Mouse (Mus musculus): Measurements from ENCODE around the gene Slc9a5. TPM values are rescaled to one million over a fixed set of nuclear protein-coding genes. Genes with fewer than 3 reads are reported as not detected.
A peak's percentile ranks its signal among the peaks of the same experiment; 100 is the strongest.

The Slc9a5 gene
- polyA plus RNA-seq, 1 experiment from 2014 or later = 1.1 TPM

DNA sequence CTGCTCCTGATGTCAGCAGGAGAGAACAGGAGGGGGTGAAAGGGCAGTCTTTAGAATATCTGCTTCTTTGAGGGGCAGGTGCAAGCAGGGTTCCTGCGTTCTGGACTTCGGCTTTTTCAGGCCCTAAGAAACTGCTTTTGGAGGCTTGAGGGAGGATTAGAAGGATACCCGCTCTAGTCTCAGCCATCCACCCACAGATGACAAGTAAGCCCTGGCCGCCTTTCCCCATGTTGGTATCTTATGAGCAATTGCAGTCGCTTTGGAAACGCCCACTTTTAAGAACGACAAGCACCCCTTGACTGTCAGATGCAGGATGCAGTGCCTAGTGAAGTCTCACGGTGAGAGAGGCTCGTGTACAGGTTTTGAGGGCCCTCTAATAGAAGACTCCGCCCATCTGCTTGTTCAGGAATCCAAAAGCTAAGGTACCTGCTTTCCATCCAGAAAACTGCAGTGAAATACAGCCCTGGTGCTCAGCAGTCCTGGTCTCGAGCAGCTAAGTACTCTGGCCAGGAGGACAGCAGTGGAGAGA, 29.9 kb upstream of the Slc9a5 start:
- Histone ChIP-seq H3K27me3 (ENCODE audit: control insufficient read depth, insufficient read depth, low read length) (no peaks in the 10 kb centered on the region), H3K4me3 (ENCODE audit: low read length) (no peak overlapping the region), H3K4me1 (ENCODE audit: control insufficient read depth, insufficient read depth, low read length) (peaks cover 18% of the 10 kb centered on the region), H3K36me3 (ENCODE audit: control insufficient read depth, insufficient read depth) (peaks cover 10% of the 10 kb centered on the region), H3K9ac (ENCODE audit: low read length) (no peak overlapping the region), H3K4me2 (ENCODE audit: low read depth, low read length) (no peak overlapping the region), H3K9me3 (replicated peaks; ENCODE audit: control insufficient read depth, low read length) (no peaks in the 10 kb centered on the region), H3K27ac (ENCODE audit: low read length) (no peak overlapping the region)
- 81% methylated on average over 11 of the region's 11 CpGs for WGBS
- no peak for ATAC-seq (replicated peaks; ENCODE audit: extremely low read depth, insufficient read depth, low FRiP score)

DNA sequence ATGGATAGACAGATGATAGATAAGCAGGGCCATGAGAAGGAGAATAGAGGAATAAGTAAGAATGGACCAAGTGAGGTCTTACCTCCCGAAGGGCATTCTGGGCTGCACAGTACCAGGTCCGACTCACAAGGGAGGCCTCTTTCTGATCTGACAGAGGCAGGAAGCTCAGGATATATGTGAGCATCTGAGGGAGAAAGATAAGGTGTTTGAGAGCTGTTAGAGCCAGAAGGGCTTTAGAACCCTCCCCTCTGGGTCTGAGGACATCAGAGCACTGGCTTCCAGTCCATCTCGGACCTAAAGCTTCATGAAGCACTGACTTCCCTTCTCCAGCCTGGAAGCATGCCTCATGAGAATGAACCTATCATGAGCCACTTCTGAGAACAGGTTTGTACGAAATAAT, 25.5 kb upstream of the Slc9a5 start:
- no peak overlapping the region for H3K27ac ChIP-seq (ENCODE audit: low read length)
- H3K36me3 ChIP-seq (ENCODE audit: control insufficient read depth, insufficient read depth) = peaks cover 11% of the 10 kb centered on the region
- H3K4me2 ChIP-seq (ENCODE audit: low read depth, low read length) = no peak overlapping the region
- no peaks in the 10 kb centered on the region for H3K9me3 ChIP-seq (replicated peaks; ENCODE audit: control insufficient read depth, low read length)
- peaks cover 17% of the 10 kb centered on the region for H3K4me1 ChIP-seq (ENCODE audit: control insufficient read depth, insufficient read depth, low read length)
- WGBS = 80% methylated on average over 4 of the region's 4 CpGs
- H3K4me3 ChIP-seq (ENCODE audit: low read length) = no peak overlapping the region
- H3K9ac ChIP-seq (ENCODE audit: low read length) = no peak overlapping the region
- H3K27me3 ChIP-seq (ENCODE audit: control insufficient read depth, insufficient read depth, low read length) = no peaks in the 10 kb centered on the region
- no peak for ATAC-seq (replicated peaks; ENCODE audit: extremely low read depth, insufficient read depth, low FRiP score)

DNA sequence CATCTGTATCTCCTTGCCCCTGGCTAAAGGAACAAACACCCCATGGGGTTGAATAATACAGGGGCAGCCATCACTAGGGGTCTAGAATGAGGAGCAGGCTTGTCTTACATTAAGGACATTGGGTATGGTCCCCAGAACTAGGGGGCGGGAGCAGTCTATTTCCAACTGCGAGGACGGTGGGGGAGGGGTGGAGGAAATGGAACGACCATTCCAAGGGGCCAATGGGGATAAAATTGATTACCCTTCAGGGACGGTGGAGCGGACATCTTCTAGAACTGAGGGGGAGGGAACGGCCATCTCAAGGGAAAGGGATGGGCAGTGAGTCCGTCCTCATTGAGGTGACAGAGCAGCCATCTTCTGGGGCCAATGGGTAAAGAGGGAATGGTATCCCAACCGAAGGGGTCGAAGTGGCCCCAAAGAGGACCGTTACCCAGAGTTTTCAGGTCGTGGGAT, 23.0 kb upstream of the Slc9a5 start:
- peak overlapping the region; percentile 96 for H3K4me3 ChIP-seq (ENCODE audit: low read length)
- peak overlapping the region; percentile 86 for H3K27ac ChIP-seq (ENCODE audit: low read length)
- peak overlapping the region; percentile 97 for H3K9ac ChIP-seq (ENCODE audit: low read length)
- H3K4me1 ChIP-seq (ENCODE audit: control insufficient read depth, insufficient read depth, low read length) = peaks cover 17% of the 10 kb centered on the region
- peak overlapping the region; percentile 96 for H3K4me2 ChIP-seq (ENCODE audit: low read depth, low read length)
- peaks cover 32% of the 10 kb centered on the region for H3K36me3 ChIP-seq (ENCODE audit: control insufficient read depth, insufficient read depth)
- ATAC-seq (replicated peaks; ENCODE audit: extremely low read depth, insufficient read depth, low FRiP score) = no peak
- no peaks in the 10 kb centered on the region for H3K27me3 ChIP-seq (ENCODE audit: control insufficient read depth, insufficient read depth, low read length)
- WGBS = under 1% methylated on average over 12 of the region's 12 CpGs
- no peaks in the 10 kb centered on the region for H3K9me3 ChIP-seq (replicated peaks; ENCODE audit: control insufficient read depth, low read length)

DNA sequence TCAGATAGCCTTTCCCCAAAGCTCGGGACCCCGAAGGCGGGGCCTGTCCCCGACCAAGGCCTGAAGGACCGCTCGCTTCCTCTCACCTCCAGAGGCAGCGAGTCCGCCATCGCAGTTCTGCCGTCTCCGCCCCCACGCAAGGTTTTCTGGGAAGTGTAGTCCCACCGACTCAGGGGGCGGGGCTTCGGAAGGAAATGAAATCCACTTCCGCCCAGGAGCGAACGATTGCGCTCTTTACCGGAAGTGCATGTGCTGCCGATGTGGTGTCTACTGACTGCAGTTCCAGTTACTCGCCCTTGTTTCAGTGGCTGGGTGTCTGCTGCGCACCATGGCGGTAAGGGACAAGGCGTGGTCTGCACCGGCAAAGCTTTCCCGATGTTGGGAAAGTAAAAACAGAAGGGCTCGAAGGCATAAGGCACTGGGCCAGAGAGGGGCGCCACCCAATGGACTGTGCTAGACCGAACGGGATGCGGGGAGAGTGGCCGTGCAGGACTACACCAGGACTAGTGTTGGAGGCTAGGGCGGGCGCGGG, 22.4 kb upstream of the Slc9a5 start, which contains the start of the genes Lrrc29 and Tmem208:
Gene Lrrc29 (minus strand): TSS at position 138 of the 532 bp plus-strand sequence.
Gene Tmem208 (plus strand): TSS at position 214 of the 532 bp plus-strand sequence.
- Histone ChIP-seq H3K9ac (ENCODE audit: low read length) (peak within 1 kb of the TSS; percentile 97), H3K27me3 (ENCODE audit: control insufficient read depth, insufficient read depth, low read length) (no peaks in the 10 kb centered on the region), H3K9me3 (replicated peaks; ENCODE audit: control insufficient read depth, low read length) (no peaks in the 10 kb centered on the region), H3K4me2 (ENCODE audit: low read depth, low read length) (peak within 1 kb of the TSS; percentile 96), H3K4me1 (ENCODE audit: control insufficient read depth, insufficient read depth, low read length) (peaks cover 17% of the 10 kb centered on the region), H3K4me3 (ENCODE audit: low read length) (peak within 1 kb of the TSS; percentile 96), H3K36me3 (ENCODE audit: control insufficient read depth, insufficient read depth) (peaks cover 34% of the 10 kb centered on the region), H3K27ac (ENCODE audit: low read length) (peak within 1 kb of the TSS; percentile 87)
- peak; percentile 92 for ATAC-seq (replicated peaks; ENCODE audit: extremely low read depth, insufficient read depth, low FRiP score)
- WGBS = under 1% methylated on average over 36 of the region's 36 CpGs

DNA sequence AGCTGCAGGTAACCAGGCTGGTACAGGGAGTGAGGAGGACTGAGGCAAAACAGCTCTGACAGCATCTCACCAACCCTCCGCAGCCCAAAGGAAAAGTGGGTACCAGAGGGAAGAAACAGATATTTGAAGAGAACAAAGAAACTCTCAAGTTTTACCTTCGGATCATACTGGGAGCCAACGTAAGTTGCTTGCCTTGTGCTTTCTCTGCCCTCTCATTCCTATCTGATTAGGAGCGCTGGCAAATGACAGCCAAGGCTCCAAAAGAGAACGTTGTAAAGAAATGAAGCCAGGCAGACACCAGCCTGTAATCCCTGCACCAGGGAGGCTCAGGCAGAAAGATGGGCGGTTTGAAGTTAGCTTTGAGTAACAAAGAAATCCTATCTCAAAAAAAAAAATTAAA, 21.7 kb upstream of the Slc9a5 start:
- H3K27me3 ChIP-seq (ENCODE audit: control insufficient read depth, insufficient read depth, low read length) = no peaks in the 10 kb centered on the region
- ATAC-seq (replicated peaks; ENCODE audit: extremely low read depth, insufficient read depth, low FRiP score) = no peak
- H3K4me1 ChIP-seq (ENCODE audit: control insufficient read depth, insufficient read depth, low read length) = peaks cover 17% of the 10 kb centered on the region
- H3K9ac ChIP-seq (ENCODE audit: low read length) = peak overlapping the region; percentile 97
- H3K4me2 ChIP-seq (ENCODE audit: low read depth, low read length) = peak overlapping the region; percentile 81
- peak overlapping the region; percentile 96 for H3K4me3 ChIP-seq (ENCODE audit: low read length)
- peaks cover 40% of the 10 kb centered on the region for H3K36me3 ChIP-seq (ENCODE audit: control insufficient read depth, insufficient read depth)
- no peaks in the 10 kb centered on the region for H3K9me3 ChIP-seq (replicated peaks; ENCODE audit: control insufficient read depth, low read length)
- peak overlapping the region; percentile 87 for H3K27ac ChIP-seq (ENCODE audit: low read length)
- 26% methylated on average over 6 of the region's 6 CpGs for WGBS

DNA sequence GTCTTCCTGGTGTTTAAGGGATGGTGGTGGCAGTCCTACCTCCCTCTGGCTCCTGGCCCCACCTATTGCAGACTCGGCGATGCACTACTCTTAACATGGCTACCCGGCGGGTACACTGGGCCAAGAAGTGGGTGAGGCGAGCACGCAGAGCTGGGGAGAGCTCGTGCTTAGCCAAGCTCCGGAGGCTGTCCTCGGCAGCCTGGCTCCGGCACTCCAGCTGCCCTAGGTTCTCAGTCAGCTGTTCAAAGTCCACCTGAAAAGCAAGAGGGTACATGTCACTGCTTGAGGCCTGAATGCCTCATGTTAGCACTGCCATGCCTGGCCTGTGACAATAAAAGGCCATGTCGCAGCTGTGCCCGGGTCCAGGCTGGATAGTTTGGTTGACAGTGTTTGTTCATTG, 18.3 kb upstream of the Slc9a5 start:
- ATAC-seq (replicated peaks; ENCODE audit: extremely low read depth, insufficient read depth, low FRiP score) = no peak
- 94% methylated on average over 12 of the region's 12 CpGs for WGBS

DNA sequence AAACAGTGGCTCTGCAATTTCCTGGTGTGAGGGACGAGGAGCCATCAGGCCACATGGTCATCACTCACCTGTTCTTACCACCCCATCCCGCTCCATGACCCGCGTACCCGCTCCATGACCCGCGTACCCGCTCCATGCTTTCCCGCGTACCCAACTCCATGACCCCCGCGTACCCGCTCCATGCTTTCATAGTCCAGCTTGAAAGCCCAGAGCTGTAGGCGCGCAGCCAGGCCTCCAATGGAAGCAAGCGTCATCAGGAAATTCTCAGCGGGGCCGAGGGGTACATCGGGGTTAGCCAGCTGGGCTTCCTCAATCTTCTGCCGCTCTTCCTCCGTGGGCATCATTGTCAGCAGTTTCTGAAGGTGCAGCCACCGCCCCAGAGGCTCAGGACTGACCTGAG, 17.2 kb upstream of the Slc9a5 start:
- peaks cover 60% of the 10 kb centered on the region for H3K36me3 ChIP-seq (ENCODE audit: control insufficient read depth, insufficient read depth)
- no peak overlapping the region for H3K4me2 ChIP-seq (ENCODE audit: low read depth, low read length)
- no peaks in the 10 kb centered on the region for H3K27me3 ChIP-seq (ENCODE audit: control insufficient read depth, insufficient read depth, low read length)
- H3K27ac ChIP-seq (ENCODE audit: low read length) = no peak overlapping the region
- peaks cover 9% of the 10 kb centered on the region for H3K4me1 ChIP-seq (ENCODE audit: control insufficient read depth, insufficient read depth, low read length)
- H3K4me3 ChIP-seq (ENCODE audit: low read length) = no peak overlapping the region
- 92% methylated on average over 22 of the region's 22 CpGs for WGBS
- no peaks in the 10 kb centered on the region for H3K9me3 ChIP-seq (replicated peaks; ENCODE audit: control insufficient read depth, low read length)
- no peak overlapping the region for H3K9ac ChIP-seq (ENCODE audit: low read length)
- no peak for ATAC-seq (replicated peaks; ENCODE audit: extremely low read depth, insufficient read depth, low FRiP score)

More for the DNA sequence above, 18.3 kb upstream of the Slc9a5 start:
- Histone ChIP-seq H3K27ac (ENCODE audit: low read length) (no peak overlapping the region), H3K36me3 (ENCODE audit: control insufficient read depth, insufficient read depth) (peaks cover 50% of the 10 kb centered on the region), H3K9me3 (replicated peaks; ENCODE audit: control insufficient read depth, low read length) (no peaks in the 10 kb centered on the region), H3K4me3 (ENCODE audit: low read length) (no peak overlapping the region), H3K4me2 (ENCODE audit: low read depth, low read length) (no peak overlapping the region), H3K9ac (ENCODE audit: low read length) (no peak overlapping the region), H3K27me3 (ENCODE audit: control insufficient read depth, insufficient read depth, low read length) (no peaks in the 10 kb centered on the region), H3K4me1 (ENCODE audit: control insufficient read depth, insufficient read depth, low read length) (peaks cover 13% of the 10 kb centered on the region)

DNA sequence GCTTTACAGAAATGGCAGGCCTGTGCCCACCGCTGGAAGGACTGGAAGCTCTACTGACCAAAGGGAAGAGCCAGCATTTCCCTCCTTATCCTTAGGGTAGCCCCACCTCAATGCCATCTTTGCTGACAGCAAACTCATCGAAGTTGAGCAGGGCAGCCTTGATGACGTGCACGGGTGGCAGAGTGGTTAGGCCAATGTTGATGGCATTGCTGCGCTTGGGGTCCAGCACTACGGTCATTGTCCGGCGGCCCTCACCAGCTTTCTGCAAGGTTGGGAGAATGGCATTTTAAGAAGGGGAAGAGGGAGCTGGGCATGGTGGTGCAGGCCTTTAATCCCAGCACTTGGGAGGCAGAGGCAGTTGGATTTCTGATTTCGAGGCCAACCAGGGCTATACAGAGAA, 16.7 kb upstream of the Slc9a5 start:
- Histone ChIP-seq H3K4me1 (ENCODE audit: control insufficient read depth, insufficient read depth, low read length) (peaks cover 7% of the 10 kb centered on the region), H3K36me3 (ENCODE audit: control insufficient read depth, insufficient read depth) (peaks cover 65% of the 10 kb centered on the region), H3K9ac (ENCODE audit: low read length) (no peak overlapping the region), H3K9me3 (replicated peaks; ENCODE audit: control insufficient read depth, low read length) (no peaks in the 10 kb centered on the region), H3K4me3 (ENCODE audit: low read length) (no peak overlapping the region), H3K27ac (ENCODE audit: low read length) (no peak overlapping the region), H3K4me2 (ENCODE audit: low read depth, low read length) (no peak overlapping the region), H3K27me3 (ENCODE audit: control insufficient read depth, insufficient read depth, low read length) (no peaks in the 10 kb centered on the region)
- 92% methylated on average over 9 of the region's 9 CpGs for WGBS
- no peak for ATAC-seq (replicated peaks; ENCODE audit: extremely low read depth, insufficient read depth, low FRiP score)

DNA sequence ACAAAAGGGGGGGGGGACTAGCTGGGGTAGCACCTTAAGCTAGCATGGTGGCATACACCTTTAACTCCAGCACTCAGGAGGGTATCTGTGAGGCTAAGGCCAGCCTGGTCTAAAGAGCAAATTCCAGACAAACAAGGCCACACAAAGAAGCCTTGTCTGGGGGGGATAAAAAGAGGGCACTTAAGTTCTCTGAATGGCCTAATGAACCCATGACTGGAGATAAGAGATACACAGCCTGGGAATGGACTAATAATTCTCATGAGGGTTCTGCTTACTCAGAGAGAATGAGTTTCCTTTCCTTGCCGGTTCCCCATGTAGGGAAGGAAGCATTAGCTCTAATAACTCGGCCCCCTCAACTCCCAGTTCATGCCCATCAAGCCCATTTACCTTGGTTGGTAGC, 16.1 kb upstream of the Slc9a5 start:
- WGBS = 40% methylated on average over 2 of the region's 2 CpGs
- Histone ChIP-seq H3K36me3 (ENCODE audit: control insufficient read depth, insufficient read depth) (peaks cover 67% of the 10 kb centered on the region), H3K9me3 (replicated peaks; ENCODE audit: control insufficient read depth, low read length) (no peaks in the 10 kb centered on the region), H3K4me3 (ENCODE audit: low read length) (no peak overlapping the region), H3K27me3 (ENCODE audit: control insufficient read depth, insufficient read depth, low read length) (no peaks in the 10 kb centered on the region), H3K27ac (ENCODE audit: low read length) (no peak overlapping the region), H3K4me2 (ENCODE audit: low read depth, low read length) (no peak overlapping the region), H3K4me1 (ENCODE audit: control insufficient read depth, insufficient read depth, low read length) (peaks cover under 1% of the 10 kb centered on the region; the same call in 1 of the 2 replicates), H3K9ac (ENCODE audit: low read length) (no peak overlapping the region)
- ATAC-seq (replicated peaks; ENCODE audit: extremely low read depth, insufficient read depth, low FRiP score) = no peak
